Mouse (Mus musculus) regulatory T cell (primary cell): ENCODE measurements around the gene Rgr.

Experiments used
- in situ Hi-C: fragments of 300-600 bp; cut with MboI, MseI; formaldehyde crosslinking; loops from one replicate; pipeline ENCODE4 v1.15.1; 2025; ENCODE audit warnings: high pct_unique_total_duplicates

Rgr gene

DNA sequence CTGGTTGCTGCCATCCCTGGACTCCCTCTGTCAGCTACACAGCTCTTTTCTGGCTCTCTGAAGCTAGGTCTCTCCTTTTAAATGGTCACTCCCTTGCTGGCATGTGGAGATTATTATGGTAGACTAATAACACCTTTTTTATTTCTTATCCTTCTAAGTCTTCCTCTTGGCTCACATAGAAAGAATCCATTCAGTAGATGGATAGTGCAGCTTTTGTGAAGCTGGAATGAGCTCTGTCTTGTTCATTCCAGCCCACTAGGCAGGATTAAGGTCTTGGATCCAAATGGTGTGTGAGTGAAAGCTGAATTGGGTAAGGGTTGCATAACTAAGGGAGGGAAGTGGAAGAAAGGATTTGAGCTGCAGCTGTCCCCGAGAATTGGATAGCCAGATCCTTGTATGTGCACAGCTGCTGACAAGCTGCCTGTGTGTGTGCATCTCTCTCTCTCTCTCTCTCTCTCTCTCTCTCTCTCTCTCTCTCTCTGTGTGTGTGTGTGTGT, at the start of gene Rgr:
Gene Rgr (minus strand): TSS at position 51 of the 497 bp plus-strand sequence.
- in situ Hi-C loops, result no loop called here

DNA sequence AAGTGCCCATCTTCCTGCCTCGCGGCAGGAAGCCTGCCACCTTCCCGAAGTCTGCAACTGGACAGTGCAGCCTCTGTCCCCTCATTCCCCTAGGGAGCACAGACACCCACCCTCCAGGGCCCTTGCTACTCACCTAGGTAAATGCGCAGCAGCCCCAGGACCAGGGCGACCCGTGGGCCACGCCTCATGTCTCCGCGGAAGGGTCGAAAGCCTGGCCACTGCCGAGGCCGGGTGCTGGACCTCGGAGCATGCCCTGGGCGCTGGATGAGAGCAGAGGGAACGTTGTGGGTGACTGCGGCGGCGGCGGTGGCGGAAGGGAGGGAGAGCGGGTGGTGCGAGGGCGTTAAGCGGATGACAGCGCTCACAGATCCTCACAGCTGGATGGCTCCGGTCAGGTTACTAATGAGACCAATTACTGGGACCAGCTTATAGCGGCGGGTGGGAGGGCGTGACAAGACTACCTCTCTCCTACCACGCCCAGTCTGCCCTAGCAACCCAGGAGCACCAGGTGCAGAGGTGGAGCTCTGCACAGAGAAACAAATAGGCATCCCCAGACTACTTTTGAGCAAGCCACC, 49.3 kb upstream of the Rgr start, which contains the start of gene Cdhr1:
Gene Cdhr1 (minus strand): TSS at position 392 of the 575 bp plus-strand sequence.
- in situ Hi-C loops, result no loop called here

- in situ Hi-C loops, result no loop called here
Observed at GRCm38 (mm10) chr14:37095556-37095955, 46.8 kb upstream of the Rgr start.

- in situ Hi-C loops, result no loop called here
Observed at GRCm38 (mm10) chr14:37094436-37094835, 45.7 kb upstream of the Rgr start.

- in situ Hi-C loops, result no loop called here
Observed at GRCm38 (mm10) chr14:37083755-37084154, 35.0 kb upstream of the Rgr start.

- in situ Hi-C loops, result no loop called here
Observed at GRCm38 (mm10) chr14:37080724-37081123, 32.0 kb upstream of the Rgr start.

GRCm38 (mm10) chr14:37068516-37068915, 19.8 kb upstream of the Rgr start:
- in situ Hi-C loops, result no loop called here

DNA sequence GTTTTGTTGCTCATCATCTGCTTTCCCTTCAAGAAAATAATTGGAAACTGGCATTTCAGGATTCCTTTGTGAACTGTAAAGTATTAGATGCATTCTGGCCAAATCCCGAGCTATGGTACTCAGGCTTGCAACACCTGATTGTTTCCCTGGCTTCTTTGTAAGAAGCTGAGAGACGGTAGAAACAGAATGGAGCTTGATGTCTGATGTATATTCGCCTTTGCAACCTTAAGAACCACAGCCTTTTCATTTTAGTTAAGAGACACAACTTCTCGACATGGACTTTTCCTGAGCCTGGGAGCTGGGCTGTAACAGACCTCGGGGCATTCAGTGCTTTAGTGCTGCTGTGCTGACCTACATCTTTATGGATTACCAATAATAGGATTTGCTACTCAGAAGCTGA, 18.9 kb upstream of the Rgr start, which contains the start of gene Lrit2:
Gene Lrit2 (plus strand): TSS at position 301 of the 400 bp plus-strand sequence.
- in situ Hi-C loops, result no loop called here

DNA sequence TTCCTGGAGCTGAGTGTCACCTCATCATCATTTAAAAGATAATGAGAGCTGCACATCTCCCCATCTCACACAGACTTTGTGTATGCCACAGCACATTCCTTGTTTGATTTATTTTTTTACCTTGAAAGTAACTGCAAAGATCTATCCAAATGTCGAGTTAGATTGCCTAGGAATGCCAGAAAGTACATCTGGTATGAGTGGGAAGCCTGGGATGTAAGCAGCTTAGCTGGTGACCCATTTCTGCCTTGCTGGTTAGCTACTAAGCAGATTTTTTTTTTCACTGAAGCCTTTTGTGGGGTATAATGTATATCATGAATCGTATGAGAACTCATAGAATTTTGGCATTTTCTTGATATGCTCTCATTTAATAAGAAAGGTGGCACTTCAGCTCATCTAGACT, 17.9 kb upstream of the Rgr start:
- in situ Hi-C loops, result no loop called here

DNA sequence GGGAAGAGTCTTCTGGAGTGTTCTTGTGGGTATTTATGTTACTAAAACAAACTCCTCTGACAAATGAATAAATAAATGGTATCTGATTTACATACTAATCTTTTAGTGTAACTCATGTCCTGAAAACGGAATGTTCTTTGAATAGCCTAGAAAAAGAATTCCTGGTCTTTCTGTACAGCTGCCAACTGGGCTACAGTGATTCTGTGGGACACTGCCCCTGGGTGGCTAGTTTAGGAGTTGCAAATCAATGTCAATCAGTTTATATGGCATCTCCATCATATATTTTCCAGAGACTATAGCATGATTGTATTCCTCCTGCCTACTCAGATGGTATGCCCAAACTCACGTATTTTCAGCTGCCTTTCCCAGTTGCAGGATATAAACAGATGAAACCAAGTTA, 16.1 kb upstream of the Rgr start:
- in situ Hi-C loops, result no loop called here

- in situ Hi-C loops, result no loop called here
Observed at GRCm38 (mm10) chr14:37034432-37034831, 14.3 kb downstream of the Rgr start.

- in situ Hi-C loops, result no loop called here
Observed at GRCm38 (mm10) chr14:37033241-37033640, 15.5 kb downstream of the Rgr start.

GRCm38 (mm10) chr14:37032481-37033104, 16.2 kb downstream of the Rgr start:
- in situ Hi-C loops, result no loop called here

- in situ Hi-C loops, result no loop called here
Observed at GRCm38 (mm10) chr14:37028555-37028954, 20.2 kb downstream of the Rgr start.

DNA sequence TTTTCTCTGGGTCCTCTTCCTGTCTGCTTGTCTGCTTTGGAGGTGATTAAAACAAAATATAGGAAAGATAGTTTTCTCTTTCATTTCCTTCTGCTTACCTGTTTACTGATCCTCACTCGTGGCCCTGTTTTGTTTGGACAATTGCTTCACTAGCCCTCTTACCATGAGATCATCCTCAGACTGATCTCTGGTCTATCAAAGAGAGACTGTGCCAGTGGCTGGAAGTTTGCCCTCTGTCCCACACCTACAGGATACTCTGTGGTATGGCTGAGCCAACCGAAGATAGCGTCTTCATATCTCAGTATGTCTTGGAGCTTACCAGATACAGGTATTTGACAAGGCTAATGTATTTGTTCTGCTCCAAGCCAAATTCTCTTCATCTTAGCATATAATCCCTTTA, 20.8 kb downstream of the Rgr start:
- in situ Hi-C loops, result no loop called here

GRCm38 (mm10) chr14:37027248-37027933, 21.4 kb downstream of the Rgr start:
- in situ Hi-C loops, result no loop called here

GRCm38 (mm10) chr14:37015894-37016293, 32.9 kb downstream of the Rgr start:
- in situ Hi-C loops, result loop anchor here (10.0 kb wide), 1 partner anchor 1141 kb away; no protein-coding TSS in a partner anchor

DNA sequence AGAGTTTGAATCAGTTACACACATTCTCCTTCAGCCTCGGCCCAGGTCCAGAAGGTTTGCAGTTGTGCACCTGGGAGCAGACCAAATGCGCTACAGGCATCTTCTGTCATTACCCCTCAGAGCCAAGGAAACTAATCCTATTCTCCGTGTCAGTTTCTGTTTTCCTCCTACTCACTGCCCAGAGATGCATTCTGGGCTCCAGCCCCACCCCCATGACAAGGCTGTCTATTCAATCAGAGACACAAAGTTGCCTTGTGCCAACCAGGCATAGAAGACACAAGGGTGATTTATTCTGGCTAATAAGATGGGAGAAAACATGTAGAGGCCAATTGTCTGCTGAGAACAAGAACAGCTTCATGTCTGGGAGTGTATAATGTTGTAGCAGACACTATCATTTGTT, 35.1 kb downstream of the Rgr start:
- in situ Hi-C loops, result loop anchor here (10.0 kb wide), 1 partner anchor 1139 kb away; no protein-coding TSS in a partner anchor

- in situ Hi-C loops, result loop anchor here (10.0 kb wide), 1 partner anchor 1135 kb away; no protein-coding TSS in a partner anchor
Observed at GRCm38 (mm10) chr14:37009686-37010085, 39.1 kb downstream of the Rgr start.

DNA sequence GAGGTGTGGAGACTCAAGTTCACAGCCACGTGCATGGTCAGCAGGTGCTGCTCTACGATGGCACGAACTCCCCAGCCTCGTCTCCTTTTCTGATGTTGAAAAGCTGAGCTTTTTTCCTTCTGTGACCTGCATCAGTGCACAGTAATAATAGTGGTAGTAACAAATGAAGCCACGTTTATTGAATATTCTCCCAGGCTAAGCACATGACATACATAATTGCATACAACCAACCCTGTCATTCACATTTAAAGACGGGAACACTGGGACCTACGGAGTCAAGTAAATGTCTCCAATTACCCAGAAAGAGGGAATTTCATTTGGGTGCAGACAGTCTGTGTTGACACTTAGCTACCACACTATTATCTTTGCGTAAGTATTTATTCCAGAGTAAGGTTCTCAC, 42.3 kb downstream of the Rgr start:
- in situ Hi-C loops, result no loop called here

DNA sequence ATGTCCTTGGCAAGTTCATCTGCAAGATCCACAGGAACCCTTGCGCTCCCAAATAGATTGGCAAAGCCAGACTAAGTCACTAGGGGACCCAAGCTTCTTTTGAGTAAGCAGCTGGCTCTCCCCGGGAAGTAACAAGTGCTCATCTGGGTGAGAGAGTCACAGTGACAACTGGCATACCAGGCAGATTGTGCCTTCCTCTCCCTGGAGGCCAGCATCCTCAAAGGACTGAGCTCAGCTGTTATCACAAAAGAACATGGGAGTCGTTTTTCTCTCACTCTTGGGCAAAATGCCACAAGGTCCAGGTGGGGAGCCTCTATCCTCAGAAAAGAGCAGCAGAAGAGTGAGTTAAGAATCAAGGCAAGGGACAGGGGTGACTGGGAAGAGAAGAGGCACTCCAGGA, 42.9 kb downstream of the Rgr start:
- in situ Hi-C loops, result no loop called here

GRCm38 (mm10) chr14:37003431-37004095, 45.2 kb downstream of the Rgr start:
- in situ Hi-C loops, result no loop called here
